In the genomic region with DNA sequence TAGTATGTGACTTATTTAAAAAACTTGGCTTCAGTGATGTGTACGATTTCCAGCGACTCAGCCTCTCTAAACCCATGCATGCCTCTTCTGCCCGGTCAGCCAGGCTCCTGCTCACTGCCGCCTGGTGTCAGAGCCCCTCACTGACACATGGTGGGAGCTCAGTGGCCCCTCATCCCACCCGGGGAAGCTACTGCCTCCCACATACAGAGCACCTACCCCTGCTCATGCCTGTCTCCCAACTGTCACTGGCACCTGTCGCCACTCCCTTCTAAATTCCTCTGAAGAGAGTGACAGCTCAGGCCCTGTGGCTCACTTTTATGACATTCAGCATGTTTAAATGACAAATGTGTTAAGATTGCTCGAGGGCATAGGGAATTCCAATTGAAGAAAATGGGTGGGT, we compare ENCODE assay signal across 39 mouse cellular contexts. TPM values are rescaled to one million over a fixed set of nuclear protein-coding genes. Genes with fewer than 3 reads are reported as not detected.
"Had no signal": no experiment of that assay in that cellular context is flagged by ENCODE, and none has a peak within 500 bp of the region (broad histone marks: within the 10 kb centered on the region; RNA-seq: fewer than 3 reads in every experiment).

No protein-coding gene starts in this region.

- H3K27me3 ChIP-seq: hindbrain, embryonic 15.5 days; kidney, embryonic 15.5 days; liver, embryonic 13.5 days; liver, embryonic 15.5 days had no signal

- ATAC-seq: hindbrain, postnatal 0 days; intestine, embryonic 16.5 days had no signal

- H3K9ac ChIP-seq: heart, embryonic 13.5 days; heart, embryonic 15.5 days; hindbrain, embryonic 13.5 days; hindbrain, embryonic 15.5 days; kidney, embryonic 15.5 days; liver, embryonic 13.5 days; liver, embryonic 15.5 days had no signal

- H3K4me2 ChIP-seq: heart, embryonic 11.5 days; heart, embryonic 13.5 days; heart, embryonic 15.5 days; hindbrain, embryonic 13.5 days; hindbrain, embryonic 15.5 days; kidney, embryonic 15.5 days; liver, embryonic 11.5 days; liver, embryonic 13.5 days; liver, embryonic 15.5 days had no signal

- H3K4me1 ChIP-seq: heart, embryonic 13.5 days; heart, embryonic 15.5 days; hindbrain, embryonic 15.5 days; liver, embryonic 13.5 days; liver, embryonic 15.5 days had no signal

- H3K27ac ChIP-seq: gastrocnemius, adult 2 months; heart, adult 2 months; heart, embryonic 13.5 days; heart, embryonic 15.5 days; hindbrain, embryonic 13.5 days; hindbrain, embryonic 15.5 days; hindbrain, postnatal 0 days; kidney, embryonic 15.5 days; kidney, postnatal 0 days; layer of hippocampus, adult 2 months; left cerebral cortex, adult 2 months; liver, embryonic 13.5 days; liver, embryonic 15.5 days had no signal

- DNase-seq: gastrocnemius, adult 2 months; gastrocnemius, postnatal 10 days; gastrocnemius, postnatal 25 days; heart, adult 11 months; heart, adult 2 months; heart, postnatal 14 days; heart, postnatal 36 days; kidney, adult 11 months; kidney, adult 2 months; kidney, adult 9 months; kidney, postnatal 14 days; kidney, postnatal 36 days; liver; liver, embryonic 13.5 days had no signal

- H3K9me3 ChIP-seq: heart, embryonic 13.5 days; heart, embryonic 15.5 days; hindbrain, embryonic 13.5 days; hindbrain, embryonic 15.5 days; kidney, embryonic 15.5 days; liver, embryonic 13.5 days; liver, embryonic 15.5 days had no signal

- H3K4me3 ChIP-seq: gastrocnemius, adult 2 months; heart, adult 2 months; heart, embryonic 13.5 days; heart, embryonic 15.5 days; hindbrain, embryonic 13.5 days; hindbrain, embryonic 15.5 days; kidney, embryonic 15.5 days; layer of hippocampus, adult 2 months; left cerebral cortex, adult 2 months; liver, embryonic 13.5 days; liver, embryonic 15.5 days had no signal

RNA-seq across cellular contexts. Expression of gene Gm20538, which starts 23.6 kb away (rescaled TPM):
- total RNA-seq: gastrocnemius, adult 2 months; gastrocnemius, postnatal 10 days; gastrocnemius, postnatal 25 days; gastrocnemius, postnatal 4 days; heart, adult 2 months; heart, postnatal 14 days; heart, postnatal 36 days; hematopoietic stem cell, adult 5-6 weeks; hindbrain, postnatal 0 days; layer of hippocampus, adult 2 months; layer of hippocampus, postnatal 10 days; layer of hippocampus, postnatal 25 days; left cerebral cortex, adult 2 months; left cerebral cortex, postnatal 14 days; left cerebral cortex, postnatal 36 days had no signal
- polyA plus RNA-seq: frontal cortex, adult 2 months; heart, adult 2 months; heart, embryonic 11.5 days; heart, embryonic 13.5 days; heart, embryonic 15.5 days; heart, postnatal 0 days; hindbrain, embryonic 11.5 days; hindbrain, embryonic 13.5 days; hindbrain, embryonic 15.5 days; hindbrain, postnatal 0 days; intestine, embryonic 14.5 days; intestine, embryonic 16.5 days; kidney, adult 2 months; kidney, embryonic 15.5 days; large intestine, adult 2 months; limb, embryonic 11.5 days; liver, embryonic 11.5 days; liver, embryonic 13.5 days; liver, embryonic 15.5 days had no signal
